Mouse (Mus musculus) gastrocnemius, adult 18-20 months (tissue): ENCODE data around the gene Pofut2. TPM values are rescaled to one million over a fixed set of nuclear protein-coding genes. Genes with fewer than 3 reads are reported as not detected.

Experiments
- DNase-seq: peaks from one replicate; pipeline ENCODE4 v3.0.0; 2021; ENCODE audit warnings: low spot score
- total RNA-seq, 2 experiments: library from RNA; stranded (reverse); gene quantifications; 2 replicates each; pipeline ENCODE4 v1.2.3; 2021

The Pofut2 gene
- total RNA-seq, 2 experiments from 2014 or later = 19.3 to 22.1 TPM

GRCm38 (mm10) chr10:77308978-77309377 lies 50.0 kb downstream of the Pofut2 start:
- no peak for DNase-seq

- DNase-seq = no peak
Observed at GRCm38 (mm10) chr10:77314711-77315266, 55.8 kb downstream of the Pofut2 start.

DNA sequence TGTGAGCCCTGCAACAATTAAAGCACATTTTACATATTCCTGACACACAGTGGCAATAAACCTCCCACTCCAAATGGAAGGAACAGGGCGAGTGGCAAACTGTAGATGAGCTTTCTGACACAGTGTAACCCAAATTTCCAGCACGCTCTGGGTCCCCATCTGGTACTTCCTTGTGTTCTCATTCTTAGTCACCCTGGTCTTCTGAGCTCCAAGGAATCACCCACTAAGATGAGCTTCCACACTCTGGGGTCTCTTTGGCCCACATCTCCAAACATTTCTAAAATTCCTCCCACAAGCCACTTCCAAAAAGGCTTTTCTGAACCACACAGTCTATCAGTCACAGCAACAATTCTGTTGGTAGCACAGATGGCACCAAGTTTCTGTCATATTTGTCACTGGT lies 56.7 kb downstream of the Pofut2 start:
- no peak for DNase-seq

Other genes starting within 250 kb of the Pofut2 start
- gene Slc19a1, start 227.0 kb upstream of the Pofut2 start, total RNA-seq = 1 to 10 TPM; 4.6 to 7.5 TPM
- 1 to 10 TPM; 5.2 to 6.6 TPM for gene Col18a1, start 92.7 kb upstream of the Pofut2 start, total RNA-seq
- 1 to 10 TPM; 5.5 to 5.8 TPM for gene Adarb1, start 159.1 kb downstream of the Pofut2 start, total RNA-seq